Mouse (Mus musculus) erythroblast, embryonic 14.5 days (primary cell): ENCODE measurements around the gene Ckm. TPM values are rescaled to one million over a fixed set of nuclear protein-coding genes. Genes with fewer than 3 reads are reported as not detected.

Experiments used
- H3K27me3 ChIP-seq: 2 replicates; pipeline ENCODE4 v1.6.1; 2012; ENCODE audit warnings: inconsistent platforms; ENCODE audit not compliant: control insufficient read depth
- H3K36me3 ChIP-seq: 2 replicates; pipeline ENCODE4 v1.6.1; 2012; ENCODE audit warnings: mild to moderate bottlenecking, inconsistent platforms; ENCODE audit not compliant: control insufficient read depth
- H3K4me1 ChIP-seq: 2 replicates; pipeline ENCODE4 v1.6.1; 2012; ENCODE audit warnings: inconsistent platforms; ENCODE audit not compliant: control insufficient read depth
- H3K4me3 ChIP-seq: replicated peaks from 2 replicates; pipeline ENCODE3; 2012; ENCODE audit warnings: moderate library complexity, mild to moderate bottlenecking, inconsistent platforms
- H3K9me3 ChIP-seq: 2 replicates; pipeline ENCODE4 v1.6.1; 2012; ENCODE audit warnings: low read length, inconsistent platforms, mixed read lengths; ENCODE audit not compliant: control insufficient read depth
- GATA1 ChIP-seq: IDR thresholded peaks from 2 replicates; pipeline ENCODE4 v1.6.1; 2012; ENCODE audit warnings: low read length, inconsistent platforms, mixed read lengths
- TAL1 ChIP-seq: IDR thresholded peaks from 3 replicates; pipeline ENCODE4 v1.6.1; 2012; ENCODE audit warnings: low read length, inconsistent platforms, mixed read lengths
- polyA plus RNA-seq: library from polyadenylated mRNA; stranded (reverse); fragments of >175 nt; gene quantifications from 2 replicates; pipeline ENCODE4 v1.2.3, GENCODE M21; 2012

Ckm gene
- polyA plus RNA-seq = not detected in 2 replicates

- peaks cover 19% of the 10 kb centered on the region for H3K4me1 ChIP-seq
- no peaks in the 10 kb centered on the region for H3K36me3 ChIP-seq
- peak within 1 kb of the TSS; percentile 49 for H3K4me3 ChIP-seq
- H3K9me3 ChIP-seq = peaks cover 17% of the 10 kb centered on the region
- peaks cover 67% of the 10 kb centered on the region for H3K27me3 ChIP-seq
- TF ChIP-seq TAL1 = no peak
These were observed at the start of gene Ckm for GRCm38 (mm10) chr7:19404476-19404875. TSS of gene Ckm (plus strand) at chr7:19404776.

GRCm38 (mm10) chr7:19354991-19355390 is 49.6 kb upstream of the Ckm start:
- Histone ChIP-seq H3K9me3 (no peaks in the 10 kb centered on the region), H3K4me3 (no peak overlapping the region), H3K4me1 (peaks cover 22% of the 10 kb centered on the region), H3K36me3 (peaks cover 35% of the 10 kb centered on the region), H3K27me3 (no peaks in the 10 kb centered on the region)
- no peak for TF ChIP-seq GATA1

GRCm38 (mm10) chr7:19356311-19356710 is 48.3 kb upstream of the Ckm start:
- H3K4me1 ChIP-seq = peaks cover 36% of the 10 kb centered on the region
- H3K9me3 ChIP-seq = no peaks in the 10 kb centered on the region
- no peaks in the 10 kb centered on the region for H3K27me3 ChIP-seq
- no peak for TF ChIP-seq GATA1
- no peak for TF ChIP-seq TAL1
- H3K36me3 ChIP-seq = peaks cover 32% of the 10 kb centered on the region
- no peak overlapping the region for H3K4me3 ChIP-seq

- TF ChIP-seq GATA1 (no peak), TAL1 (no peak)
- Histone ChIP-seq H3K27me3 (no peaks in the 10 kb centered on the region), H3K36me3 (peaks cover 32% of the 10 kb centered on the region), H3K4me3 (peak overlapping the region; percentile 75), H3K9me3 (no peaks in the 10 kb centered on the region), H3K4me1 (peaks cover 49% of the 10 kb centered on the region)
These were observed 46.9 kb upstream of the Ckm start for GRCm38 (mm10) chr7:19357381-19358375.

- H3K4me3 ChIP-seq = peak overlapping the region; percentile 75
- H3K9me3 ChIP-seq = no peaks in the 10 kb centered on the region
- TF ChIP-seq GATA1 (no peak), TAL1 (no peak)
- peaks cover 32% of the 10 kb centered on the region for H3K36me3 ChIP-seq
- peaks cover 54% of the 10 kb centered on the region for H3K4me1 ChIP-seq
- no peaks in the 10 kb centered on the region for H3K27me3 ChIP-seq
These were observed 45.9 kb upstream of the Ckm start for GRCm38 (mm10) chr7:19358634-19359033.

- H3K4me3 ChIP-seq = peak within 1 kb of the TSS; percentile 75
- H3K4me1 ChIP-seq = peaks cover 59% of the 10 kb centered on the region
- peaks cover 29% of the 10 kb centered on the region for H3K36me3 ChIP-seq
- no peaks in the 10 kb centered on the region for H3K9me3 ChIP-seq
- TF ChIP-seq GATA1 (no peak), TAL1 (no peak)
- H3K27me3 ChIP-seq = no peaks in the 10 kb centered on the region
These were observed 45.2 kb upstream of the Ckm start, which contains the start of the genes Cd3eap and Ppp1r13l for GRCm38 (mm10) chr7:19359299-19359891. TSS of gene Cd3eap (minus strand) at chr7:19359483. TSS of gene Ppp1r13l (plus strand) at chr7:19359749.

- H3K4me3 ChIP-seq = peak overlapping the region; percentile 75
- H3K27me3 ChIP-seq = no peaks in the 10 kb centered on the region
- TF ChIP-seq GATA1 = no peak
- TF ChIP-seq TAL1 = no peak
- H3K36me3 ChIP-seq = peaks cover 24% of the 10 kb centered on the region
- H3K4me1 ChIP-seq = peaks cover 59% of the 10 kb centered on the region
- no peaks in the 10 kb centered on the region for H3K9me3 ChIP-seq
These were observed 44.5 kb upstream of the Ckm start for GRCm38 (mm10) chr7:19359892-19360641.

GRCm38 (mm10) chr7:19360944-19361343 is 43.6 kb upstream of the Ckm start:
- H3K4me3 ChIP-seq = peak overlapping the region; percentile 75
- TF ChIP-seq GATA1 (no peak), TAL1 (no peak)
- no peaks in the 10 kb centered on the region for H3K9me3 ChIP-seq
- peaks cover 63% of the 10 kb centered on the region for H3K4me1 ChIP-seq
- peaks cover 21% of the 10 kb centered on the region for H3K36me3 ChIP-seq
- H3K27me3 ChIP-seq = no peaks in the 10 kb centered on the region

GRCm38 (mm10) chr7:19361720-19362119 is 42.9 kb upstream of the Ckm start:
- H3K4me1 ChIP-seq = peaks cover 63% of the 10 kb centered on the region
- H3K27me3 ChIP-seq = no peaks in the 10 kb centered on the region
- peaks cover 15% of the 10 kb centered on the region for H3K36me3 ChIP-seq
- H3K4me3 ChIP-seq = peak overlapping the region; percentile 75
- TF ChIP-seq GATA1 (no peak), TAL1 (no peak)
- no peaks in the 10 kb centered on the region for H3K9me3 ChIP-seq
